Mouse (Mus musculus) C3H10T1/2 (cell line): Measurements from ENCODE around the gene Xrn2. TPM values are rescaled to one million over a fixed set of nuclear protein-coding genes. Genes with fewer than 3 reads are reported as not detected.

ENCODE experiments used
- polyA plus RNA-seq, 2 experiments: library from polyadenylated mRNA; unstranded; fragments of >200 nt; fragmentation: generic; extraction: Trizol; gene quantifications; one replicate each; pipeline ENCODE4 v1.2.1; 2012; ENCODE audit warnings: missing spikeins in 2 of 2

The Xrn2 gene
- 10 to 100 TPM in 1 of 2 experiments, 1 to 10 TPM in 1; 3.5 to 34.9 TPM for polyA plus RNA-seq

DNA sequence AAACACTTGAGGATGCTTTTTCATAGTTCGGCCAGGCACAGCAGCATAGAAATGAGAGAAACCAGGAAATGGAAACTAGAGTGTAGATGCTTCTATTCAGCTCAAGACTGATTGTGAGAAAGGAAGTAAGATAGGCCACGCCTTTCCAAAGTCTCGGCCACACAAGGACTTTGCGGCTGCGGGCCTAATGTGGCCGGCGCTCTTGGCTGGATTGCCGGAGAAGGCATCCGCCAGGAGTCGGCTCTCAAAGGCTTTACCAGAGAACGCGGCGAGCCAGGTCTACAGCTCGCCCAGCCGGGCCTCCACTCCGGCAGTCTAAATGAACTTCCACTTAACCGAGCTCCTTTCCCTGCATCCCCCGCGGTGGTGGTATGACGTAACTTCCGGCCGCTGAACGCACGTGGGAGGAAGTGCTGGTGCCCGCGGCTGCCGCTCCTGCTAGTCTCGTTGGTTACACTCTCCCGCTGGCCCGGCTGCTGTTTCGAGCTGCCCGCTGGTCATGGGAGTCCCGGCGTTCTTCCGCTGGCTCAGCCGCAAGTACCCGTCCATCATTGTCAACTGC, at the start of gene Xrn2:
Gene Xrn2 (plus strand): TSS at position 374 of the 562 bp plus-strand sequence.

GRCm38 (mm10) chr2:147085072-147085870, 72.5 kb downstream of the Xrn2 start, which contains the start of gene Nkx2-4:
Gene Nkx2-4, minus strand, starts transcription at chr2:147085445.

Other genes starting within 250 kb of the Xrn2 start
- gene Kiz, start 157.1 kb upstream of the Xrn2 start, polyA plus RNA-seq = 10 to 100 TPM in 1 of 2 experiments, 1 to 10 TPM in 1; 1.3 to 26.1 TPM
- not detected for gene Nkx2-4, start 72.4 kb downstream of the Xrn2 start, polyA plus RNA-seq
- not detected for gene Nkx2-2, start 181.2 kb downstream of the Xrn2 start, polyA plus RNA-seq